Mouse (Mus musculus) ovary, postnatal 36 days (tissue): ENCODE measurements at regions not wholly inside any gene's neighbourhood (a gene's known extent, or its start where the extent isn't known, plus 50 kb on each side); places are given as distances from the start of the nearest gene placed in this dataset.

Source experiments
- DNase-seq: peaks from one replicate; pipeline ENCODE4 v3.0.0; 2022; ENCODE audit warnings: low spot score, mixed read lengths

DNA sequence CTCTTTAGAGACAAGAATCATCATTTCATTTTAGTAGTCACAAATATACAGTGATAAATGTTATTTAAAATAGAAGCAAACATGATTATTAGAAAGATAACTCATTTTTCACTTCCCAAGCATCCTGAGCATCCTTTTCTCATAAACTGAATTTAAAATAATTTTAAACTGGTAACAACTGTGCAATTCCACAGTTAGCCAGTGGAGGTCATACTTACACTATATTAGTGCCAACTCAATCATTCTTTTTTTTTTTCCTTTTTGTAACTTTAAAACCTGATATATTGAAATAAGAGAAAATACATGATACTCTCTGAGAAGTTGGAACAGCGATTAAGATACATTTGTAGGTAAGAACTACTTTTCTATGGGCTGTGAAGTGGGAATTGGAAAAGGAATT, 113.2 kb upstream of the Gm17509 start:
- no peak for DNase-seq

DNA sequence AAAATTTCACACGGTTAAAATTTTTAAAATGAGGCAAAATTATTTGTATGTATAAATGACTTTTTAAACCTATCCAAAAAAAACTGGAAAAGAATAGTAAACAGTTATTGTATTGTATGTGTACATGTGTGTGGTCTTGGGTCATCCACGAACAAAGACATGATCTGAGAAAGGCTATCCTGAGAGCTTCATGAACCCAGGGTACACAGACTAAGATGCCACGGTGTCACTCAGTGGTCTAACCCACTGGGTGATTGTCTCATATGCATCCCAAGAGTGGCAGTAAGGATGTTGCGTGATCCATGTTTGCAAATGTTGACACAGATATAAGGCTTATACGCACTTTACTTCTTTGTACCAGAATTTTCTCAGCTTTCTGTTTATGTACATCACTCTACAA, 113.7 kb upstream of the Gm17509 start:
- DNase-seq: no peak

DNA sequence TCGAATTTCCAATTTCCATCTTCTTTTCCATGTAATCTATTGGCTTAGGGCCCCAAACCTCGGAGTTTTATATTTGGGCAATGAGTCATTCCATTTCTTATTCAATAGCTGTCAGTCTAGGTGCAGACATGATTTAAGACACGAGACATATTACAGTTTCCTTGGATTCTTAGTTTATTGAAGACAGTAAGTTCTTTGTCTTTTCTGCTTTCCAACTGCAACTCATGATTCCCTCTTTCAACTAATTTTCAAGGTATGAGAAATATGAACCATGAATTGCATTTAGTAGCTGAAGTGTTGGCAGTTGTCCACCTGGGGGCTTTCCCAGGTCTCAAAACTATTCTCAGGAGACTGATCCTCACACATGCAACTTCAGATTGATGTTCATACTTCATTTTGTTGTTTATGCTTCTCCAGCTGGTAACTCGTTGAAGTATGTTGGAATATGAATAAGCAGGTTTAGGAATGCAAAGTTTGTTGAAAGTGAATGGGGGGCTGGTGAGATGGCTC, 160.3 kb upstream of the Gm17509 start:
- DNase-seq: no peak

DNA sequence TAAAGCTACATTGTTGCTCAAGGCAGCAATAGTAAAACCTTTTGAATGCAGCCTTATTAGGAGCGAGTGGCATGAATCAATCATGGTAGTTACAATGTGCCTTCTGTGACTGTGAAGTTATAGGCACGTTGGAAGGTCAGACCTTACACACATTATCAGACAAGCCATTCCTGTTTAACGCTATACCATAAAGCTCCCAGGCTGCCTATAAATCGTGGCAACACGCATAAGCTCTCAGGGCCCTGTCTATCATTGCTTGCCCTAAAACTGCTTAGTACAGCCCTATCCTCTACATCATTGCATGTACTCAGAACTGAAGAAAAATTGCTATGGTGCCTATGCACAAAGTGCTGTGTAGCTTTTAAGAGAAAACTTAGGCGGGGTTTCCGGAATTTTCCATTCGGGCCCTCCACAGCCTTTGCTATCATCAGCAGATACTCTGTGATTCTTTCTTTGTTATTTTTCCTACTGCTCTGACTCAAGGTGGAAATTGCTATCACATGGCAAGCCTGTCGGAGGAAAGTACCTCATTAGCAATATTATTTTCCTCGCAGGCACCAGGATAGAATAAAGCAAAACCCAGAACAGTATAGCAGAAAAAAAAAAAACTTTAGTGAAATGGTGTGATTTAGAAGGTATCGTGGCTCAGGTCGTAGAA, 162.7 kb upstream of the Gm17509 start:
- DNase-seq: no peak

DNA sequence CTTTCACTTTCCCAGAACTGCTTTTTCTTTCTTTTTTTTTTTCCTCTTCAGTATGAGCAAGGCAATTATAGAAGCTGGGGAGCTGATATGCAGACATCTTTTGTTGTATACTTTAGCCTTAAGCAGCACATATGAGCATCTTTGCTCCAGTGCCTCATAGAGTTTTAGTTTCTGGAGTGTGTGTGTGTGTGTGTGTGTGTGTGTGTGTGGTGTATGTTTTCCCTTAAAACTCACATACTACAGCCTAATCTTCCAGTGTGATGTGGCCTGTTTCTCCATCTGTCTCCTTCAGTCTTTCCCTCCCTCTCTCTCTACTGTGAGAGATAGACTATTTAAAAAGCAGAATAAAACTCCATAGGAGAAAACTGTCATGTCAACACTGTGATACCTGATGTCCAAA, 169.4 kb upstream of the Gm17509 start:
- DNase-seq: no peak

DNA sequence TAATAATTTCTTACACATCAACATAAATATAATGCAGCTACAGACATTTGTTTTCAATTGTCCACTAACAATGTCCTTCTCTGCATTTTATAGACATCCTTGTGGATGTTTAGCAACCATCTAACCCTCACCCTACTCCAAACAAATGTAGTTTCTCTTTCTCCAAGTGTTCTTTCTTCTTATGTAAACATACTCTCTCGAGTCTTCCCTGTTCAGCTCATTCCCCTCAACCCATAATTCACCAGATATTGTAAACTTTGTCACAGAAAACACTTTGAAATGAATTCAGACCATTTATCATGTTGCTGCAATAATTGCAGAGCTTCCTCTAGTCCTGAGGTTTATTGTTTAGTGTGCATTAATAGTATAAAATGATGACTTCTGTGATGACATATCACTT, 172.6 kb upstream of the Gm17509 start:
- no peak for DNase-seq

DNA sequence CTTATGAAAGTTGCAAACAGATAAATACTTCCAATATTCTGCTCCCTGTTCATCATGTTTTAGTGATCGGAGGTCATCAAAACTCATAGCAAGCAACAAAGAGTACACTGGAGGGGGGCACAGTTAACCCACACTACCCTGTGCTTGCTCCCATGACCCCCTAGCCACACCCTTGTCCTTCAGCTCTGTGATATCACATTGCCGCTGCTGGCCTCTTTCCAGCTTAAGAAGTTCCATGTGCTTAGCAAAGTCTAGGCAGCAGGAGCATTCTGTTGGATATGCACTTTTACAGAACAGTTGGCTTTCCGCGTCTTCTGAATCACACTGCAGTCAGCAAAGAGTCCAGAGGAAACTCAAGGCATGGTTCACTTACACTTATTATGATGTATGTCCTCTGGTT, 180.4 kb upstream of the Gm17509 start:
- DNase-seq: no peak

DNA sequence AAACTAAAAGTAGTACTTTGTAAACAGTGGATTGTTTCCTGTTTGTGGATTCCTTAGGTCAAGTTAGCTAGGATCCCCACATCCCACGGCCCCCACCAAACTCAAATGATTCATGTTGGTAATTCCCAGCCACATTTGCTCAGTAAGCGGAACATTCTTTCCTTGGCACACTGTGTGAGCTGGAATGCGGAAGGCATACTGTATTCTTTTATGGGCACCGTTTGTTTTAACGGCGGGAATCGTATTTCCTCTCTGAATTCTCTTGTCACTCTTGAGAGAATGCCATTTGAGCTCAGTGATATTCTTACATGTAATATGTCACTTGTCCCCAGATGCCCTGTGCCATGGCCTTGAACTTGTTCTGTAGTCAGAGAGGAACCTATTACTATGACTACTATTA, 189.1 kb upstream of the Gm17509 start:
- DNase-seq: no peak

DNA sequence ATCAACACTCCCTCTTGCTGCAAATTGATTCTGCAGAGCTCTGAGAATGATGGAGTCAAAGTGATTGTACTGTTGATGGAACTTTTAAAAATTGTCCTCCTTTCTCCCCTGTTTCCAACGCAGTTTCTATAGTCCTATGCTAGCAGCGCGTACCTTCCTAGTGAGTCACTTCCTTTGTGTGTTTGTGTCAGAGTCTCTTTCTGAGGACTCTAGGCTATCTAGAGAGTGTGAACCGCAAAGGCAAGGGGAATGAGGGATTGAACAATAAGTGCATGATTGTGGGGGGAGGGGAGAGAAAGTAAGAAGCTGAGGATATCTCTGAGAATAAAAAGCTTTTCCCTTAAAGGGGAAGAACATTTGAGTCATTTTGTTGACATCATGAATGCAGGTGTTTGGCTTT, 188.5 kb upstream of the Hcn1 start:
- DNase-seq: no peak

DNA sequence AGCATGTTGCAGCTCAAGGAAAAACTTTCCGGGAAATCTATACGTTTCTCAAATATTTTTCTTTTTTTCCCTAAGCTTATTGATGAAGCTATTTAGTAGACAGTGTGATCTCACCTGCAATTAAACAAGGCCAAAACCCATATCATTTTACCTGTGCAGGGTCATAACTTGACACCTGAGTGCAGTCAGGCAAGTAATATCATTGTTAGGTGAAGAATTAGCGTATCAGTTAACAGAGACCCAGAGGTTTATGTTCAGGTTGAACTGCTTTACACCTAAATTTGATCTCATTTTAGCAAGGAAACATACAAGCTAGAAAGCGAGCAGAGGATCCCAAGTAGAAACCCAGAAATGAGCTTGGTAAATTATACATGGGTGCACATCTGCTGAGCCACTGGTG, 178.6 kb upstream of the Hcn1 start:
- DNase-seq: no peak

DNA sequence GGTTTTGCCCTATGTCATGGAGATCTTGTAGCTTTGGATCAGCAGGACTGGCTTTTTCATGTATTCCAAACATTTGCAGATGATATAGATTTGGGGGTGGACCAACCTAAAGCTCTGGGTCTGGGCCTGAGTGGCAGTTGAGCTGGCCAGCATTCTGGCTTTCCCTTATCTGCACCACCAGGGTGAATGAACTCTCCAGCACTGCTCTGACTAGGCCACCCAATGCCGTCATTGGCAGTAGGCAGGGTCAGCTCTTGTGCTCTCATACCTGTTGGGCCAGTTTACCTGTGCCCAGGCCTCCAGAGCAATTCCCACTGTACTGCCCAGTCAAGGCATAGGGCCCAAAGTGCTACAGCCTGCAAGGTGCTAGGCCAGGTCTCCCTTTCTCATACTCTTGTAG, 177.1 kb upstream of the Hcn1 start:
- no peak for DNase-seq

DNA sequence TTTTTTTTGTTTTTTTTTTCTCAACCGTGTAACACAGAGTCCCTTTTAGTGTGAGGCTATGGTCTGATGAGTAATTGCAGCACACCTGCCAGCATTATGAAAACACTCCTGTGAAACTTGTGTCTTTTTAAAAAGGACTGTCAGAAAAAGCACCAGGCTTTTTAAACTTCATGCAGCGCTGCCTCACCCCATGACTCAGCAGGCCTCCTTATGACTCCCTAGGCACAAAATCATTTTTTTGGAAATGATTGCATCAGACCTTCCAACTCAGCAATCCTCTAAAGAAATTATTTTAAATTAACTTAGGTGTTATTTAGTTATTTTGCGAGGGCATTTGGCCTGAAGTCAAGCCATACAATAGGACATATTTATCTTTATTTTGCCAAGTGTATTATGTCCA, 134.7 kb upstream of the Hcn1 start:
- DNase-seq: no peak

DNA sequence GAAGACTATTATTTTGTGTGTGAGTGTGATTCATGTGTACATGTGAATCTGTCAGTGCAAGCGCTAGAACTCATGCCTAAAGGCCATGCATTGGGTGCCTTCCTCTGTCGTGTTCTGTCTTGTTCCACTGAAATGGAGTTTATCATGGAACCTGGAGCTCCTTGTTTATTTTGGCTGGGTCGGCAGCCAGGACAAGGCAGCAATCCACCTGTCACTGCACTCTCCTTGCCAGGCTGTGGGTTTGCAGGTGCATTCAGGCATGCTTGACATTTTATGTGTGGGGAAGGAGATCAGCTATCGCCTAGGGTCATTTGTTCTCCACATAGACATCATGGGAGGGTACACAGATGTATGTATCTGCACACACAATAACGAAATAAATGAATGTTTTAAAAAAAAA, 129.4 kb upstream of the Hcn1 start:
- DNase-seq: no peak

DNA sequence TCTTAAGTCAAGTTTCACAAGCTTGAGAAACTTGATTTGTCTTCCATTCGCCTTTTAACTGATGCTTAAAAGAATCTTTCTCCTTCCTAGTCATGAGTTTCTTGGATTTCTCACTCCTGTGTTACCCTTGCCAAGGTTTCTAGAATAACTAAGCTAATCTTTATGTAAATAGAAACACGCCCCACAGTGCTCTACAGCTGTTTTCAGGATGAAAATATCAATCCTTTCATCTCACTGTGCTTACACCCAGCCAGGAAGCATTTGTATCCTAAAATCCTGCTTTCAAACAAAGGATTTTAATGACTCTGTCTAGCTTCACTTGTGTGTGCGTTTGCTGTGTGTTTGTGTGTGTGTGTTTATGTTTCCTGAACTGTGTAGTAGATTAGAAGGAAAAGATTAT, 119.5 kb upstream of the Hcn1 start:
- DNase-seq: no peak

DNA sequence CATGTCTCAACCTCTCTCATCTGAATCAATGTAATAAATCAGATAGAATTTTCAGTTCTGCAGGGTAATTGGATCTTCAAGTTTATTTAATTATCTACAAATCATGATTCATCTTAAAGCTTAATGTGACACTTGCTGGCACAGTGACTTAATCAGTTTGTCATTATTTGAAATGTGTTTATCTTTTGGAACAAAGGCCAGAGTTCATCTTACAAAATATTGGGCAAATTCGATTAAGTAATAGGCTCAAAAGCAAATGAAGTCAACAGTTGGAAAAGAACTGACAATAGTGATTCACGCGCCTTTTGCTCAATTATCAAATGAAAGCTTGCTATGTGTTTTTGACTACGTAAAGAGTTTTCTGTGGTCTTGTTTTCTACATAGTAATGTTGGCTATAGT, 93.4 kb upstream of the Hcn1 start:
- DNase-seq: no peak

DNA sequence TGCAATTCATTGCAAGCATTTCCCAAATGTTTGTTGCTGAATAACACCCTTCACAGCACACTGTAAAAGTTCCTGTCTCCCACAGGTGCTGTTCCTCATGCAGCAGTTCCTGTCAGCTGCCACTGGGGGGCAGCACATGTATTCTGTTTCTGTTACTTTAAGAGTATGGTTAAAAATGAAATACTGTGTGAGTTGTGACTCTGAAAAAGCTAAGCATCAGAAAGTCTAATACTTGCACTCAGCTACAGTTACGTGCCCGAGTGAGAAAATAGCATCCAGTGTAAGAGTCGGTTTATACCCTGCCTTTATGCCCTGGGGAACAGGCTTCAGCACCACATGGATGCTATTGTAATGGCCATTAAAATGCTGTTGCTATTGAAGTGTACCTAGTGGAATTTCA, 52.0 kb upstream of the Hcn1 start:
- DNase-seq: peak; percentile 5
